ENCODE assay signal across 19 mouse cellular contexts in genomic region chr13:57428840-57429239, GRCm38 (mm10).
DNase-seq lines count a peak whose midpoint lies in the region; TF ChIP-seq lines count a peak whose summit lies in the region.
"Had no signal": no experiment of that assay in that cellular context is flagged by ENCODE, and none has a peak within 500 bp of the region (broad histone marks: within the 10 kb centered on the region; RNA-seq: fewer than 3 reads in every experiment).

No protein-coding gene starts in this region.

- H3K4me3 ChIP-seq in left cerebral cortex, adult 2 months = no peak overlapping the region
- H3K4me3 ChIP-seq: embryonic facial prominence, embryonic 10.5 days; embryonic facial prominence, embryonic 12.5 days; forebrain, embryonic 13.5 days; forebrain, embryonic 15.5 days had no signal

- peak overlapping the region; percentile 76 for H3K27ac ChIP-seq in left cerebral cortex, adult 2 months
- H3K27ac ChIP-seq: embryonic facial prominence, embryonic 10.5 days; embryonic facial prominence, embryonic 12.5 days; forebrain, embryonic 13.5 days; forebrain, embryonic 15.5 days had no signal

- TF ChIP-seq CTCF in left cerebral cortex, adult 2 months (IDR thresholded peaks at IDR 0.05) = no peak

- intact Hi-C loops in left cerebral cortex, adult 2 months (cut with DNase I) = no loop called here
- intact Hi-C loops in left cerebral cortex, postnatal 4 days (cut with DNase I) = no loop called here

- peak; percentile 28 to 46 for DNase-seq in frontal cortex, postnatal 36 days (ENCODE audit: low spot score in 2 of 2)
- DNase-seq in frontal cortex, postnatal 25 days (ENCODE audit: low spot score in 2 of 2) = no peak
- peak in 1 of 2 experiments; percentile 37 for DNase-seq in left cerebral cortex, adult 2 months (ENCODE audit: extremely low spot score in 1 of 2, low spot score in 2 of 2)
- no peak for DNase-seq in left cerebral cortex, postnatal 4 days
- peak; percentile 50 for DNase-seq in brain, adult 2 months (ENCODE audit: low read depth, low spot score)
- peak; percentile 29 for DNase-seq in telencephalon, adult 2 months (ENCODE audit: low read depth, low spot score)
- no peak for DNase-seq in yolk sac, embryonic 10.5 days (ENCODE audit: low spot score)
- DNase-seq: adrenal gland, adult 2 months; adrenal gland, postnatal 10 days; adrenal gland, postnatal 25 days; cerebellum, adult 11-12 months; cerebellum, adult 2 months; cerebellum, adult 9-10 months; cerebellum, postnatal 10 days; cerebellum, postnatal 25 days had no signal

Comparison
In these comparisons a context has a peak if more than half of its experiments do, and no peak if none do; other contexts are left out.
1. DNase-seq: peak in frontal cortex, postnatal 36 days (2 of 2), brain, adult 2 months (single experiment) and telencephalon, adult 2 months (single experiment); none in frontal cortex, postnatal 25 days (0 of 2), left cerebral cortex, postnatal 4 days (single experiment) and yolk sac, embryonic 10.5 days (single experiment).